Mouse (Mus musculus) heart, embryonic 11.5 days (tissue): ENCODE results near the gene Ccdc51. TPM values are rescaled to one million over a fixed set of nuclear protein-coding genes. Genes with fewer than 3 reads are reported as not detected.

ENCODE experiments used
- ATAC-seq: fragments of 200-750 bp; cut with Nextera tagmentation; replicated peaks from 2 replicates; pipeline ENCODE4 v1.8.0; 2017; ENCODE audit warnings: moderate library complexity; ENCODE audit not compliant: insufficient number of reproducible peaks, low FRiP score, low TSS enrichment
- H3K27ac ChIP-seq: fragments of 300-500 bp; sonication (generic); 2 replicates; pipeline ENCODE4 v1.5.1; 2014; ENCODE audit warnings: mild to moderate bottlenecking, low read depth, low read length
- H3K27me3 ChIP-seq: fragments of 300-500 bp; sonication (generic); 2 replicates; pipeline ENCODE4 v1.6.1; 2014; ENCODE audit warnings: mild to moderate bottlenecking, low read length, mixed read lengths; ENCODE audit not compliant: control insufficient read depth, insufficient read depth
- H3K36me3 ChIP-seq: fragments of 300-500 bp; sonication (generic); 2 replicates; pipeline ENCODE4 v1.6.1; 2014; ENCODE audit warnings: mild to moderate bottlenecking, low read length, moderate library complexity, mixed read lengths; ENCODE audit not compliant: control insufficient read depth, insufficient read depth
- H3K4me1 ChIP-seq: fragments of 300-500 bp; sonication (generic); 2 replicates; pipeline ENCODE4 v1.6.1; 2014; ENCODE audit warnings: low read length; ENCODE audit not compliant: control insufficient read depth, insufficient read depth
- H3K4me2 ChIP-seq: fragments of 300-500 bp; sonication (generic); 2 replicates; pipeline ENCODE4 v1.6.1; 2014; ENCODE audit warnings: mild to moderate bottlenecking, moderate library complexity
- H3K4me3 ChIP-seq: fragments of 300-500 bp; sonication (generic); 2 replicates; pipeline ENCODE4 v1.5.1; 2014; ENCODE audit warnings: low read depth, low read length
- H3K9ac ChIP-seq: fragments of 300-500 bp; sonication (generic); 2 replicates; pipeline ENCODE4 v1.6.1; 2014; ENCODE audit warnings: mild to moderate bottlenecking, low read depth, low read length, moderate library complexity
- H3K9me3 ChIP-seq: fragments of 300-500 bp; sonication (generic); replicated peaks from 2 replicates; pipeline ENCODE4 v1.6.1; 2016; ENCODE audit warnings: low read length; ENCODE audit not compliant: control insufficient read depth
- WGBS: fragments of 180-500 bp; shearing (Covaris S2); extraction: QIAGEN DNeasy Blood & Tissue Kit; methylation state at CpG from one replicate; pipeline ENCODE4 v1.1.7; 2014; ENCODE audit not compliant: insufficient replicate concordance; 5-methylcytosine and 5-hydroxymethylcytosine counted together
- polyA plus RNA-seq: library from polyadenylated mRNA; unstranded; fragments of >200 nt; fragmentation: Nextera tagmentation; extraction: Ambion mirVana; gene quantifications from 2 replicates; pipeline ENCODE4 v1.2.1, GENCODE M21; 2014

Ccdc51 gene
- polyA plus RNA-seq, 1 experiment from 2014 or later: 15.8 TPM

DNA sequence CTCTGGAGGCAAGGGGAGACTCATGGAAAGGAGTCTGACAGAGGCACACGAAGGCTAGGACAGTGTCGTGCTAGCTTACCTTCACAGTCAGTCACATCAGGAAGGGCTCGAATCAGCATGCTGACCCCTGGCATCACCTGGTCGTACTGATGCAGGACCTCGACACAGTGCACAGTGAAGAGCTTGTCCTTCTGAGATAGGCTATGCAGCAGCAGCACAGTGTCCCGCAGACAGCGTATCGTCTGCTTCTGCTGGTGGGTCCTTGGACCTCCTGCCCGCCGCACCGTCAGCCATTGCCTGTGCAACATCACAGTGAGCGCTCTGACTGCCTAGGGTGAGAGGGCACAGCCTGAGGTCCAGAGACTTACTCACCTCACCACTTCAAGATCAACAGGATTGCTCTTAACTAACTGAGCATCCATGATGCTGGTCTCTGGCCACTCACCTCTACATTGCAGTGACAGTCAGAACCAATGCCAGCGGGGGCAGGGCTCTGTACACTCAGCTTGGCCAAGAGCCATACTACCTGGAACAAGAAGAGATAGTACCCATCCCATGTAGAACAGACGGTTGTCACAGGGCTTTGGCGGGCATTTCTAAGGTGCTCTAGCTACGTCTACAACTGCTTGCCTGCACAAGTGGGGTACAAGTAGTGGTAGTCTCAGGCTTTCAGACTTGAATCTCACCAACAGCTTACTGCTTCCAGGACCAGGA lies 22.0 kb upstream of the Ccdc51 start:
- H3K9me3 ChIP-seq: no peaks in the 10 kb centered on the region
- H3K27me3 ChIP-seq: no peaks in the 10 kb centered on the region
- WGBS: 91% methylated on average over 16 of the region's 16 CpGs
- peaks cover 30% of the 10 kb centered on the region for H3K36me3 ChIP-seq
- no peak overlapping the region for H3K9ac ChIP-seq
- H3K4me1 ChIP-seq: peaks cover 15% of the 10 kb centered on the region
- no peak for ATAC-seq
- H3K27ac ChIP-seq: peak overlapping the region; percentile 81; the same call in 1 of the 2 replicates
- H3K4me3 ChIP-seq: no peak overlapping the region
- no peak overlapping the region for H3K4me2 ChIP-seq

DNA sequence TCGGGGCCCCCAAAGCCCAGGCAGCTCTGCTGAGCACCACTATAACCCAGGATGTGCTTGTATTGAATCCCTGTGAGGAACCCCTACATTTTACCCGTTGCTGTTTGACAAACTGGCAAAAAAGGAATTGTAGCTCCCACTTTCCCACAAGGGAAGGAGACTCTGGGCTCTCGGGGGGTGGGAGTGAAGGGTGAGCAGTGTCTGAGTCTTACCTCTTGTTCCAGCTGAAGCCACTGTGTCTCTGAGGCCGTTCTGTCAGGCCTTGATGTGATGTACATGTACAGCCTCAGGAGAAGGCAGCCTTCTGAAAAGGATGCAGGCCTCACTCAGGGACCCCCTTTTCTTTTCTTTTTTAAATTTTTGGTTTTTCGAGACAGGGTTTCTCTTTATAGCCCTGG lies 21.4 kb upstream of the Ccdc51 start:
- Histone ChIP-seq H3K27me3 (no peaks in the 10 kb centered on the region), H3K36me3 (peaks cover 31% of the 10 kb centered on the region), H3K4me3 (no peak overlapping the region), H3K27ac (no peak overlapping the region), H3K4me1 (peaks cover 14% of the 10 kb centered on the region), H3K9ac (no peak overlapping the region), H3K9me3 (no peaks in the 10 kb centered on the region), H3K4me2 (no peak overlapping the region)
- WGBS: 80% methylated on average over 5 of the region's 5 CpGs
- no peak for ATAC-seq

DNA sequence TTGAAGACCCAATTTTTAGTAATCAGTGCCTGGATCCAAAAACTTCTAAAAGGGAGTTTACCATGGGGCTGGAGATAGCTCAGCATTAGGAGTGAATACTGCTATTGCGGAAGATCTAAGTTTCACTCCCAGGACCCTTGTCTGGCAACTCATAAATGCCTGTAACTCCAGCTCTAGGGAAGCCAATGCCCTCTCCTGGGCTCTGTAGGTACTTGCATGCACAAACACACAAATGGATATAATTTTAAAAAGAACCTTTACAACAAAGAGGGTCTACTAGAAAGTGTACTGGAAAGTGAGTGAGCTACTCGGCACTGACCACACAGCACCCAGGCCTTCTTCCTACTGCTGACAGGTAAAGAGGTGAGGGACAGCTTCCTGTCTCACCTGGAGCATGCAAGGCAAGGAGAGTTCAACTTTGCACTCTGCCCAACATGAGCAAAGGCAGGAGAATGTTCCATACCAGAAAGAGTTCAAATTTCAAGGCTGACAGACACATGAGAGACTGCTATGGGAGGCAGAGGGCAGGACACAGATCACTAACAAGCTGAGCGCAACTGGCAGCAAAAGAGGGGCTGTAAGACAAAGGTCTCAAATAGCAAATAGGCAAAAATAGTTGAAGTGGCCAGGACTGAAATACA lies 14.1 kb upstream of the Ccdc51 start:
- peaks cover 46% of the 10 kb centered on the region for H3K36me3 ChIP-seq
- 91% methylated on average over 3 of the region's 3 CpGs for WGBS
- ATAC-seq: no peak

GRCm38 (mm10) chr9:109073661-109074573 lies 8.4 kb upstream of the Ccdc51 start, which contains the start of gene Atrip:
TSS of gene Atrip (minus strand) at chr9:109074124.
- H3K9me3 ChIP-seq: no peaks in the 10 kb centered on the region
- H3K4me1 ChIP-seq: peaks cover 14% of the 10 kb centered on the region
- 0 out of 2 replicates have a peak within 1 kb of the TSS, but pooled peaks have one; percentile 68 for H3K27ac ChIP-seq
- peak within 1 kb of the TSS; percentile 78 for H3K9ac ChIP-seq
- H3K4me3 ChIP-seq: peak within 1 kb of the TSS; percentile 63
- H3K36me3 ChIP-seq: peaks cover 14% of the 10 kb centered on the region; the same call in 1 of the 2 replicates
- peak within 1 kb of the TSS; percentile 94 for H3K4me2 ChIP-seq
- no peaks in the 10 kb centered on the region for H3K27me3 ChIP-seq
- peak; percentile 96 for ATAC-seq
- under 1% methylated on average over 57 of the region's 57 CpGs for WGBS

More for the DNA sequence above, 14.1 kb upstream of the Ccdc51 start:
- Histone ChIP-seq H3K27me3 (no peaks in the 10 kb centered on the region), H3K4me2 (no peak overlapping the region), H3K9ac (no peak overlapping the region), H3K4me1 (peaks cover 6% of the 10 kb centered on the region), H3K9me3 (no peaks in the 10 kb centered on the region), H3K27ac (no peak overlapping the region), H3K4me3 (no peak overlapping the region)

DNA sequence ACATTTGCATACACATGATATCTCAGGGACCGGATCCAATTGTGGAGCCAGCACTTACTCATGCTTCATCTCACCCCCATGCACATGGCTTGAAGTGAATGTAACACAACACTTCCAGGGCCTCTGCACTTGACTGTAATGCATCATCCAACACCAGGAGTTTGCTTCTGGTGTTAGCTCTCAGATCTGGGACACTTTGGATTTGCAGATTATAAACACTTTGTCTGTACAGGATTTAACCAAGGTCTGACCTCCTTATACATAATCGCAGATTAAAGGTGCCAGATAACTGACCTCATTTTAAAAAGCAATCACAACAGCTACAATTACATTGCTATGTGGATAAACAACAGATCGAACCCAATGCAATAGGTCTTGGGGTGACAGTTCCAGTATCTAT lies 1.8 kb upstream of the Ccdc51 start:
- Histone ChIP-seq H3K27ac (no peak overlapping the region), H3K4me3 (no peak overlapping the region), H3K9me3 (no peaks in the 10 kb centered on the region), H3K4me2 (no peak overlapping the region), H3K4me1 (peaks cover 10% of the 10 kb centered on the region), H3K27me3 (no peaks in the 10 kb centered on the region), H3K9ac (no peak overlapping the region), H3K36me3 (no peaks in the 10 kb centered on the region)
- WGBS: 90% methylated on average over 3 of the region's 3 CpGs
- no peak for ATAC-seq

GRCm38 (mm10) chr9:109081749-109082123 lies 557 bp upstream of the Ccdc51 start:
- 3% methylated on average over 11 of the region's 11 CpGs for WGBS
- Histone ChIP-seq H3K27ac (peak overlapping the region; percentile 50; the same call in 1 of the 2 replicates), H3K9ac (peak overlapping the region; percentile 81), H3K4me2 (peak overlapping the region; percentile 82), H3K9me3 (no peaks in the 10 kb centered on the region), H3K27me3 (no peaks in the 10 kb centered on the region), H3K36me3 (no peaks in the 10 kb centered on the region), H3K4me1 (peaks cover 10% of the 10 kb centered on the region), H3K4me3 (peak overlapping the region; percentile 77)
- no peak for ATAC-seq

GRCm38 (mm10) chr9:109084922-109085321 lies 2.6 kb downstream of the Ccdc51 start:
- Histone ChIP-seq H3K36me3 (no peaks in the 10 kb centered on the region), H3K4me3 (no peak overlapping the region), H3K4me2 (no peak overlapping the region), H3K9ac (no peak overlapping the region), H3K27me3 (no peaks in the 10 kb centered on the region), H3K9me3 (no peaks in the 10 kb centered on the region), H3K4me1 (peaks cover 10% of the 10 kb centered on the region), H3K27ac (no peak overlapping the region)
- no peak for ATAC-seq
- 17% methylated on average over 2 of the region's 2 CpGs for WGBS

- H3K27me3 ChIP-seq: no peaks in the 10 kb centered on the region
- no peak for ATAC-seq
- H3K4me3 ChIP-seq: no peak overlapping the region
- H3K9ac ChIP-seq: no peak overlapping the region
- peaks cover 3% of the 10 kb centered on the region; the same call in 1 of the 2 replicates for H3K4me1 ChIP-seq
- 0 out of 2 replicates have a peak, but pooled peaks cover 3% of the 10 kb centered on the region for H3K36me3 ChIP-seq
- H3K27ac ChIP-seq: no peak overlapping the region
- WGBS: 19% methylated on average over 5 of the region's 5 CpGs
- no peak overlapping the region for H3K4me2 ChIP-seq
- H3K9me3 ChIP-seq: no peaks in the 10 kb centered on the region
These were observed 5.7 kb downstream of the Ccdc51 start for GRCm38 (mm10) chr9:109087987-109088386.
